ENCODE assay signal across 9 mouse cellular contexts in the genomic region with DNA sequence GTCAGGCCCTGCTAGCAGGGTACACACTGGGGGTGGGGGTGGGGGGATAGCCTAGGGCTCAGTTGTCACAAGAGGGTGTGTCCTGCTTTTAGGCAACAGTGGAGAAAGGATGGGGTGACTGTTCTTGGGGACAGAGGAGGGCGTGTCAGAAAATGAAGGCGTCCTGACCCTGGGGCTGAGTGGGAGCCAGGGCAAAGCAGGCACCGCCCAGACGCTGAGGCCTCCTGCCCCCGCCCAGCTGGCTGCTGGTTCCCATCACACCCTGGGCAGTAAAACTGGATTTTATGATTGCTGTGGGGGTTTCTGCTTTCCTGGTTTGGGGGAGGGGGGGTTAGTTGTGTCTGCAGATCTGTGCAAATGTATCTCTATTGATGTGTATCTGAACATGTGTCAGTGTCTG. TPM values are rescaled to one million over a fixed set of nuclear protein-coding genes. Genes with fewer than 3 reads are reported as not detected.
DNase-seq lines count a peak whose midpoint lies in the region; ATAC-seq and TF ChIP-seq lines count a peak whose summit lies in the region.
"Had no signal": no experiment of that assay in that cellular context is flagged by ENCODE, and none has a peak within 500 bp of the region (broad histone marks: within the 10 kb centered on the region; RNA-seq: fewer than 3 reads in every experiment).

No protein-coding gene starts in this region.

- H3K4me3 ChIP-seq in heart, embryonic 12.5 days, result no peak overlapping the region
- no peak overlapping the region for H3K4me3 ChIP-seq in liver, adult 2 months (ENCODE audit: insufficient read depth, low read depth, low read length)
- H3K4me3 ChIP-seq in spleen, adult 2 months (ENCODE audit: extremely low read depth, insufficient read depth, insufficient read length), result no peak overlapping the region
- H3K4me3 ChIP-seq in forebrain, embryonic 12.5 days (replicated peaks), result no peak overlapping the region
- H3K4me3 ChIP-seq: neural tube, embryonic 12.5 days had no signal

- H3K9me3 ChIP-seq in heart, embryonic 12.5 days (replicated peaks), result no peaks in the 10 kb centered on the region
- H3K9me3 ChIP-seq in forebrain, embryonic 12.5 days, result no peaks in the 10 kb centered on the region
- H3K9me3 ChIP-seq: neural tube, embryonic 12.5 days had no signal

- no peak for TF ChIP-seq POLR2A in liver, adult 2 months (IDR thresholded peaks at IDR 0.05; ENCODE audit: extremely low read depth, insufficient read depth, low read length)
- TF ChIP-seq POLR2A in spleen, adult 2 months (IDR thresholded peaks at IDR 0.05; ENCODE audit: low read depth, low read length), result no peak

- H3K27ac ChIP-seq in heart, embryonic 12.5 days (ENCODE audit: poor library complexity, severe bottlenecking), result no peak overlapping the region
- H3K27ac ChIP-seq in liver, adult 2 months (replicated peaks; ENCODE audit: insufficient read depth, low read depth, low read length), result peak overlapping the region; percentile 74
- H3K27ac ChIP-seq in spleen, adult 2 months (ENCODE audit: insufficient read depth, low read length), result peak overlapping the region; percentile 59
- H3K27ac ChIP-seq in forebrain, embryonic 12.5 days, result no peak overlapping the region
- H3K27ac ChIP-seq: neural tube, embryonic 12.5 days had no signal

- H3K4me2 ChIP-seq in heart, embryonic 12.5 days, result no peak overlapping the region
- no peak overlapping the region for H3K4me2 ChIP-seq in forebrain, embryonic 12.5 days

- TF ChIP-seq CTCF in liver, adult 2 months (IDR thresholded peaks at IDR 0.05; ENCODE audit: low read depth, low read length), result no peak
- no peak for TF ChIP-seq CTCF in spleen, adult 2 months (IDR thresholded peaks at IDR 0.05; ENCODE audit: extremely low read depth, insufficient read depth, insufficient read length, insufficient replicate concordance)

- peak; percentile 77 for DNase-seq in 3134 (ENCODE audit: extremely low read depth, insufficient read length, low spot score)
- peak; percentile 64 for DNase-seq in c-Kit-negative CD71-positive TER-119-positive erythroid progenitor cells, embryonic 14.5 days (ENCODE audit: low read depth, low spot score)
- peak; percentile 29 for DNase-seq in liver, adult 2 months (ENCODE audit: extremely low read depth, low read depth, low spot score)
- DNase-seq in spleen, adult 2 months (ENCODE audit: low read depth in 1 of 2, low spot score in 2 of 2), result no peak
- DNase-seq in frontal cortex, postnatal 25 days (ENCODE audit: low spot score in 2 of 2), result no peak
- DNase-seq in layer of hippocampus, adult 8-10 months (ENCODE audit: low spot score in 2 of 2), result no peak

- ATAC-seq in heart, embryonic 12.5 days (ENCODE audit: insufficient number of reproducible peaks, low FRiP score), result no peak
- no peak for ATAC-seq in forebrain, embryonic 12.5 days (ENCODE audit: low FRiP score)

- H3K36me3 ChIP-seq in heart, embryonic 12.5 days, result no peaks in the 10 kb centered on the region
- no peaks in the 10 kb centered on the region for H3K36me3 ChIP-seq in liver, adult 2 months (ENCODE audit: control insufficient read depth, insufficient read depth, low read length)
- no peaks in the 10 kb centered on the region for H3K36me3 ChIP-seq in spleen, adult 2 months (ENCODE audit: control insufficient read depth, insufficient read depth, low read length)
- H3K36me3 ChIP-seq in forebrain, embryonic 12.5 days (replicated peaks), result no peaks in the 10 kb centered on the region
- H3K36me3 ChIP-seq: neural tube, embryonic 12.5 days had no signal

- H3K27me3 ChIP-seq in heart, embryonic 12.5 days (replicated peaks), result peaks cover 19% of the 10 kb centered on the region
- no peaks in the 10 kb centered on the region for H3K27me3 ChIP-seq in liver, adult 2 months (ENCODE audit: control insufficient read depth, insufficient read depth, low read length)
- H3K27me3 ChIP-seq in spleen, adult 2 months (ENCODE audit: control insufficient read depth, insufficient read depth, low read length), result no peaks in the 10 kb centered on the region
- H3K27me3 ChIP-seq in forebrain, embryonic 12.5 days, result peaks cover 9% of the 10 kb centered on the region; the same call in 1 of the 2 replicates

- peaks cover 30% of the 10 kb centered on the region for H3K4me1 ChIP-seq in heart, embryonic 12.5 days (replicated peaks)
- H3K4me1 ChIP-seq in liver, adult 2 months (ENCODE audit: control insufficient read depth, insufficient read depth, low read length), result peaks cover 12% of the 10 kb centered on the region
- H3K4me1 ChIP-seq in spleen, adult 2 months (ENCODE audit: control insufficient read depth, insufficient read depth, insufficient read length), result peaks cover 7% of the 10 kb centered on the region
- peaks cover 19% of the 10 kb centered on the region for H3K4me1 ChIP-seq in forebrain, embryonic 12.5 days

- H3K79me2 ChIP-seq in liver, adult 2 months (ENCODE audit: control insufficient read depth, insufficient read depth, low read length), result no peaks in the 10 kb centered on the region

- 65% methylated on average over 5 of the region's 5 CpGs for WGBS in heart, embryonic 12.5 days
- 82% methylated on average over 5 of the region's 5 CpGs for WGBS in liver, adult 2 months
- 57% methylated on average over 5 of the region's 5 CpGs for WGBS in spleen, adult 2 months
- 61% methylated on average over 5 of the region's 5 CpGs for WGBS in forebrain, embryonic 12.5 days

- H3K9ac ChIP-seq in heart, embryonic 12.5 days, result peak overlapping the region; percentile 5; the same call in 1 of the 2 replicates
- H3K9ac ChIP-seq in liver, adult 2 months (ENCODE audit: low read depth, low read length), result no peak overlapping the region
- H3K9ac ChIP-seq in forebrain, embryonic 12.5 days, result no peak overlapping the region

RNA-seq across cellular contexts. Expression of a gene that starts 21.9 kb away (rescaled TPM):
- polyA plus RNA-seq in heart, embryonic 12.5 days (2016; fragmentation: Nextera tagmentation; extraction: Ambion mirVana), result not detected in 2 replicates
- not detected in 2 replicates for total RNA-seq in liver, adult 2 months (2014; rRNA removed)
- not detected in 2 replicates for polyA plus RNA-seq in liver, adult 2 months (2012; rRNA removed)
- not detected in 2 replicates for polyA plus RNA-seq in spleen, adult 2 months (2012; rRNA removed)
- not detected for total RNA-seq in layer of hippocampus, adult 8-10 months (2022)
- not detected in 2 replicates for polyA plus RNA-seq in forebrain, embryonic 12.5 days (2016; fragmentation: Nextera tagmentation; extraction: Ambion mirVana)
- polyA plus RNA-seq: neural tube, embryonic 12.5 days had no signal

RNA-seq across cellular contexts. Expression of a gene that starts 28.3 kb away (rescaled TPM):
- polyA plus RNA-seq in heart, embryonic 12.5 days (2016; fragmentation: Nextera tagmentation; extraction: Ambion mirVana), result 20.1 and 27.2 TPM in 2 replicates
- total RNA-seq in liver, adult 2 months (2014; rRNA removed), result 240 and 251 TPM in 2 replicates
- polyA plus RNA-seq in liver, adult 2 months (2012; rRNA removed), result 155 and 168 TPM in 2 replicates
- 2.2 and 3.0 TPM in 2 replicates for polyA plus RNA-seq in spleen, adult 2 months (2012; rRNA removed)
- under 1 TPM in 3 of 4 experiments, not detected in 1; 0.22 to 0.56 (median 0.43) TPM for total RNA-seq in layer of hippocampus, adult 8-10 months (2022)
- polyA plus RNA-seq in forebrain, embryonic 12.5 days (2016; fragmentation: Nextera tagmentation; extraction: Ambion mirVana), result 10.0 and 13.4 TPM in 2 replicates

RNA-seq across cellular contexts. Expression of a gene that starts 35.9 kb away (rescaled TPM):
- 1.2 and 1.6 TPM in 2 replicates for polyA plus RNA-seq in heart, embryonic 12.5 days (2016; fragmentation: Nextera tagmentation; extraction: Ambion mirVana)
- total RNA-seq in liver, adult 2 months (2014; rRNA removed), result 0.09 TPM in 1 of 2 replicates, not detected in the other
- 0.04 and 0.10 TPM in 2 replicates for polyA plus RNA-seq in liver, adult 2 months (2012; rRNA removed)
- polyA plus RNA-seq in spleen, adult 2 months (2012; rRNA removed), result not detected in 2 replicates
- total RNA-seq in layer of hippocampus, adult 8-10 months (2022), result under 1 TPM in 3 of 4 experiments, not detected in 1; 0.18 to 0.41 (median 0.21) TPM
- 0.08 and 0.15 TPM in 2 replicates for polyA plus RNA-seq in forebrain, embryonic 12.5 days (2016; fragmentation: Nextera tagmentation; extraction: Ambion mirVana)

RNA-seq across cellular contexts. Expression of a gene that starts 51.5 kb away (rescaled TPM):
- polyA plus RNA-seq in heart, embryonic 12.5 days (2016; fragmentation: Nextera tagmentation; extraction: Ambion mirVana), result not detected in 2 replicates
- total RNA-seq in liver, adult 2 months (2014; rRNA removed), result not detected in 2 replicates
- polyA plus RNA-seq in liver, adult 2 months (2012; rRNA removed), result 0.06 TPM in 1 of 2 replicates, not detected in the other
- polyA plus RNA-seq in spleen, adult 2 months (2012; rRNA removed), result 0.05 TPM in 1 of 2 replicates, not detected in the other
- not detected for total RNA-seq in layer of hippocampus, adult 8-10 months (2022)
- polyA plus RNA-seq in forebrain, embryonic 12.5 days (2016; fragmentation: Nextera tagmentation; extraction: Ambion mirVana), result not detected in 2 replicates
- polyA plus RNA-seq: neural tube, embryonic 12.5 days had no signal

RNA-seq across cellular contexts. Expression of a gene that starts 52.0 kb away (rescaled TPM):
- 30.8 and 38.0 TPM in 2 replicates for polyA plus RNA-seq in heart, embryonic 12.5 days (2016; fragmentation: Nextera tagmentation; extraction: Ambion mirVana)
- total RNA-seq in liver, adult 2 months (2014; rRNA removed), result 255 and 258 TPM in 2 replicates
- polyA plus RNA-seq in liver, adult 2 months (2012; rRNA removed), result 110 and 124 TPM in 2 replicates
- polyA plus RNA-seq in spleen, adult 2 months (2012; rRNA removed), result 2.1 and 2.2 TPM in 2 replicates
- total RNA-seq in layer of hippocampus, adult 8-10 months (2022), result 1 to 10 TPM in 2 of 4 experiments, under 1 TPM in 1, not detected in 1; 0.23 to 2.4 (median 2.3) TPM
- polyA plus RNA-seq in forebrain, embryonic 12.5 days (2016; fragmentation: Nextera tagmentation; extraction: Ambion mirVana), result 9.4 and 13.6 TPM in 2 replicates

Comparison
In these comparisons a context has a peak if more than half of its experiments do, and no peak if none do; other contexts are left out.
1. DNase-seq: peak in 3134 (single experiment), c-Kit-negative CD71-positive TER-119-positive erythroid progenitor cells, embryonic 14.5 days (single experiment) and liver, adult 2 months (single experiment); none in spleen, adult 2 months (0 of 2), frontal cortex, postnatal 25 days (0 of 2) and layer of hippocampus, adult 8-10 months (0 of 2).
2. H3K27ac ChIP-seq: peak in liver, adult 2 months (single experiment) and spleen, adult 2 months (single experiment); none in heart, embryonic 12.5 days (single experiment) and forebrain, embryonic 12.5 days (single experiment).